Mouse (Mus musculus): ENCODE measurements at regions not wholly inside any gene's neighbourhood (a gene's known extent, or its start where the extent isn't known, plus 50 kb on each side); places are given as distances from the start of the nearest gene placed in this dataset.

DNA sequence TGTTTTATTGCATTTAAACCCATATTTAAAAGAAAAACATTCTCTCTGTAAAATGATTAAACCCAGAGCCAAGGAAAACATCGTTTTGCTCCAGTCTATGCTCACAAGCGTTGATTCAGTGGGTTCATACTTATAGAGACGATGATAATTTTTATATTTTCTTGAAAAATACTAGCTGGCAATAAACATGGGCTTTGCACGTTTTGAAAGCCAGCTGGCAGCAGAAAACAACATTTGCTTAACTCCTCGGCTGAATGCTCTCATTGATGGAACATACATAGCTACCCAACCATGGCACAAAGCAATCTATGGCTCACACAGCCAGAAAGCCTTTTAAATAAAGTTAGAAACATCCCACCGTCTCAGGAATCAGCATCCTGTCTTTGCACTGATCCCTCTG lies 366.5 kb downstream of the Rapgef2 start:
- TF ChIP-seq ZC3H11A (IDR thresholded peaks at IDR 0.05; ENCODE audit: borderline replicate concordance, low read depth, low read length) (no peak), MAFK (IDR thresholded peaks at IDR 0.05; ENCODE audit: insufficient read depth, low read depth, low read length) (no peak), HCFC1 (IDR thresholded peaks at IDR 0.05; ENCODE audit: borderline replicate concordance, insufficient read depth, low read length) (no peak)

Data from ES-E14 (cell line).